Mouse (Mus musculus) embryo, embryonic 10 days (tissue): Measurements from ENCODE around the gene Ctrb1.
"Not testable (repeated sequence)": the region's sequence is repeated elsewhere in the genome, so short reads cannot be mapped to it uniquely, and the experiment has no call there.

Source experiments
- DNase-seq: peaks from one replicate; pipeline ENCODE4 v3.0.0-alpha.2; 2015; ENCODE audit warnings: low spot score

The Ctrb1 gene

GRCm38 (mm10) chr8:111680423-111681028 is 10.3 kb downstream of the Ctrb1 start:
- DNase-seq, result peak; percentile 34

GRCm38 (mm10) chr8:111678848-111679247 is 12.0 kb downstream of the Ctrb1 start:
- no peak for DNase-seq

- DNase-seq, result peak; percentile 77
Measured at GRCm38 (mm10) chr8:111678111-111678510, 12.7 kb downstream of the Ctrb1 start.

GRCm38 (mm10) chr8:111676237-111676636 is 14.6 kb downstream of the Ctrb1 start:
- no peak for DNase-seq

GRCm38 (mm10) chr8:111666751-111667150 is 24.1 kb downstream of the Ctrb1 start:
- no peak for DNase-seq

GRCm38 (mm10) chr8:111662473-111662872 is 28.3 kb downstream of the Ctrb1 start:
- DNase-seq, result peak; percentile 75

- DNase-seq, result no peak
Measured at GRCm38 (mm10) chr8:111658819-111659423, 31.9 kb downstream of the Ctrb1 start.

GRCm38 (mm10) chr8:111657312-111657854 is 33.4 kb downstream of the Ctrb1 start:
- DNase-seq, result no peak

GRCm38 (mm10) chr8:111653524-111653923 is 37.3 kb downstream of the Ctrb1 start:
- DNase-seq, result no peak

- DNase-seq, result no peak
Measured at GRCm38 (mm10) chr8:111650651-111651050, 40.2 kb downstream of the Ctrb1 start.

GRCm38 (mm10) chr8:111648834-111649233 is 42.0 kb downstream of the Ctrb1 start:
- DNase-seq, result no peak

GRCm38 (mm10) chr8:111645715-111646114 is 45.1 kb downstream of the Ctrb1 start:
- no peak for DNase-seq

- DNase-seq, result not testable (repeated sequence)
Measured at GRCm38 (mm10) chr8:111644286-111645051, 46.3 kb downstream of the Ctrb1 start.

GRCm38 (mm10) chr8:111643264-111644141 is 47.3 kb downstream of the Ctrb1 start, which contains the start of gene Zfp1:
Gene Zfp1, plus strand, starts transcription at chr8:111643401.
- DNase-seq, result peak; percentile 98

- no peak for DNase-seq
Measured at GRCm38 (mm10) chr8:111642939-111643263, 47.9 kb downstream of the Ctrb1 start.

- DNase-seq, result no peak
Measured at GRCm38 (mm10) chr8:111642496-111642895, 48.3 kb downstream of the Ctrb1 start.

GRCm38 (mm10) chr8:111641064-111641463 is 49.7 kb downstream of the Ctrb1 start:
- no peak for DNase-seq

GRCm38 (mm10) chr8:111638086-111638485 is 52.7 kb downstream of the Ctrb1 start:
- no peak for DNase-seq
